Mouse (Mus musculus) hindlimb bud, embryonic 11.5 days (tissue): ENCODE measurements around the gene Gm13285.
"Not testable (repeated sequence)": the region's sequence is repeated elsewhere in the genome, so short reads cannot be mapped to it uniquely, and the experiment has no call there.

Experiments
- DNase-seq: peaks from one replicate; pipeline ENCODE4 v3.0.0-alpha.2; 2012; ENCODE audit warnings: low read depth, low spot score; ENCODE audit errors: extremely low spot score

The Gm13285 gene

GRCm38 (mm10) chr4:88793936-88794675 is 5.4 kb upstream of the Gm13285 start, which contains the start of gene Gm13275:
TSS of gene Gm13275 (plus strand) at chr4:88794487.
- DNase-seq = not testable (repeated sequence)

GRCm38 (mm10) chr4:88797097-88797496 is 2.4 kb upstream of the Gm13285 start, which contains the start of gene Gm13279:
TSS of gene Gm13279 (plus strand) at chr4:88797397.
- DNase-seq = not testable (repeated sequence)

- not testable (repeated sequence) for DNase-seq
Measured at GRCm38 (mm10) chr4:88802954-88803353, 3.5 kb downstream of the Gm13285 start, which contains the start of gene Gm13287. TSS of gene Gm13287 (plus strand) at chr4:88803254.

DNA sequence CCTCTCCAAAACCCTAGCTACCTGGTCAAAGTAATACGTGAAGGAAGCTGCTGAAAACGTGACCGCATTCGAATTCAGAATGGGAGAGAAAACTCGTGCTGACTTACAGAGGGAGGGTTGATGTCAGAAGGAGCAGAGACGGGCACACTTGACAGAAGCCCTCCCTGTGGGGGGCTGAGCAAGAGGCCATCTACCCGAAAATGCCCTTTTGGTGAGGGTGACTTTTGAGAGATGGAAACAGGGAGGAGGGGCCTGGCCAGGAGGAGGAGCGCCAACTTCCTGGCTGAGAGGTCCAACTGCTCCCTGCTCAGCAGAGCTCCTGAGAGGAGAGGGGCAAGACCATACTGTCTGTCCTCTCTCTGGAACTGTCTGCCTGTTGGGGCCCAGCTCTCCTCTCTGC is 5.8 kb downstream of the Gm13285 start, which contains the start of gene Gm13288:
Gene Gm13288 (plus strand): TSS at position 301 of the 400 bp plus-strand sequence.
- DNase-seq = not testable (repeated sequence)

DNA sequence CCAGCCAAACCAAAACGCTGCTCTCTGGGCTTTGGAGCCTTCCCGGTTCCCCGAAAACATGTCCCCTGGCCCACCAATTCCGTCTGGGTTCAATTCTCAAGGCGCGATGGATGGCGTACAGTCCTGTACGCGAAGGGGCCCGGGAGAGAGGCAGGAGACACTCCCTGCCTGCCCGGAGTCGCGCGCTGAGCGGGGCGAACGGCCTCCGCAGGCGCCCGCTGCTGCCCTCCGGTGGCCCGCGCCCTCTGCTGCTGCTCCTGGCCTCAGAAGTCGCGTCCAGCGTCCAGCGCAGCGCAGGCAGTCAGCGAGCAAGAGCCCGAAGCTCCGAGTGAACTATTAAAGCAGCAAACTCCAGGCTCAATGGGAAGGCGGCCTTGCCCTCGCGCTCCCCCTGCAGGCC is 6.3 kb downstream of the Gm13285 start:
- not testable (repeated sequence) for DNase-seq

GRCm38 (mm10) chr4:88815928-88816327 is 16.5 kb downstream of the Gm13285 start, which contains the start of gene Ifna7:
TSS of gene Ifna7 (plus strand) at chr4:88816228.
- no peak for DNase-seq

DNA sequence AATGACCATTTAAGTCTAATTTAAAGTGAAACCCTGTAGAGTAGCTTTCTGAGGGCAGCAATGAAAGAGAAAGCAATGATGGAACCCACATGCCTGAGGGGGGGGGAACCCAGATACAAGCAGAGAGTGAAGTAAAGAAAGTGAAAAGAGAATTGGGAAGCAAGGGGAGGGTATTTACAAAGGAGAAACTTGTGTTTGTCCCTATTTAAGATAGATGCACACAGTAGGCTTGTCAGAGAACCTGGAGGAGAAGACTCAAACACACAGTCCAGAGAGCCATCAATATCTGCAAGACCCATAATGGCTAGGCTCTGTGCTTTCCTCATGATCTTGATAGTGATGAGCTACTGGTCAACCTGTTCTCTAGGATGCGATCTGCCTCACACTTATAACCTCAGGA is 20.2 kb downstream of the Gm13285 start, which contains the start of gene Ifna11:
Gene Ifna11 (plus strand): TSS at position 301 of the 400 bp plus-strand sequence.
- DNase-seq = no peak

GRCm38 (mm10) chr4:88822995-88823394 is 23.5 kb downstream of the Gm13285 start:
- DNase-seq = no peak

DNA sequence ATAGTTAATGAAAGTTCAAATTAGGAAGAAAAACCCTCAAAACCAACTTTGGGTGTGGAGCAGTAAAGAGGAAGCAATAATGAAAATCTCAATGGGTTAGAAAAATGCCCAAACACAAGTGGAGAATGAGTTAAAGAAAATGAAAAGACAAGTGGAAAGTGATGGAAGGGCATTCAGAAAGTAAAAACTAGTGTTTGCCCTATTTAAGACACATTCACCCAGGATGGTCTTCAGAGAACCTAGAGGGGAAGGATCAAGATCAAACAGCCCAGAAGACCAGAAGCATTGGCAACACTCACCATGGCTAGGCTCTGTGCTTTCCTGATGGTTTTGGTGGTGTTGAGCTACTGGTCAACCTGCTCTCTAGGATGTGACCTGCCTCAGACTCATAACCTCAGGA is 27.7 kb downstream of the Gm13285 start, which contains the start of gene Ifna6:
Gene Ifna6 (plus strand): TSS at position 301 of the 400 bp plus-strand sequence.
- DNase-seq = not testable (repeated sequence)

- DNase-seq = no peak
Measured at GRCm38 (mm10) chr4:88830523-88830922, 31.1 kb downstream of the Gm13285 start.

DNA sequence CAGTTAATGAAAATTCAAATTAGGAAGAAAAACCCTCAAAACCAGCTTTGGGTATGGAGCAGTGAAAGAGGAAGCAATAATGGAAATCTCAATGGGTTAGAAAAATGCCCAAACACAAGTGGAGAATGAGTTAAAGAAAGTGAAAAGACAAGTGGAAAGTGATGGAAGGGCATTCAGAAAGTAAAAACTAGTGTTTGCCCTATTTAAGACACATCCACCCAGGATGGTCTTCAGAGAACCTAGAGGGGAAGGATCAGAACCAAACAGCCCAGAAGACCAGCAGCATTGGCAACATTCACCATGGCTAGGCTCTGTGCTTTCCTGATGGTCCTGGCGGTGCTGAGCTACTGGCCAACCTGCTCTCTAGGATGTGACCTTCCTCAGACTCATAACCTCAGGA is 35.8 kb downstream of the Gm13285 start, which contains the start of gene Ifna5:
Gene Ifna5 (plus strand): TSS at position 301 of the 400 bp plus-strand sequence.
- DNase-seq = not testable (repeated sequence)

DNA sequence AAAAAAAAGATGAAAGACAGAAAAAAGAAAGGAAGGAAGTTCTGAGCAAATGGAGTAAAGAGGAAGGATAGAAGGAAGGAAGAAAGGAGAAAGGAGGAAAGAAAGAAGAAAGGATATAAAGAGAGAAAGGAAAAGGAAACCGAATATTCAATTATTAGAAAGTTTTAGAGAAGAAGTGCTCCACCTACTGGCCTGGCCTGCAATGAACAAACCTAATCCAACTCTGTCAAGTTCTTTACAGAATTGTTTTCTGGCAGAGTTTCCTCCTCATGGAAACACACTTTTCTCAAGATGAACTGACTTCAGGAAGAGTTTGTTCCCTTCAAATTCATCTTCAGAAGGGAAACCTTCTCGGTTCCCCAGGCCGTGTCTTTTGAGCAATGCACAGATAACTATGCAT is 39.4 kb downstream of the Gm13285 start:
- DNase-seq = no peak

GRCm38 (mm10) chr4:88840058-88840457 is 40.6 kb downstream of the Gm13285 start:
- DNase-seq = no peak

DNA sequence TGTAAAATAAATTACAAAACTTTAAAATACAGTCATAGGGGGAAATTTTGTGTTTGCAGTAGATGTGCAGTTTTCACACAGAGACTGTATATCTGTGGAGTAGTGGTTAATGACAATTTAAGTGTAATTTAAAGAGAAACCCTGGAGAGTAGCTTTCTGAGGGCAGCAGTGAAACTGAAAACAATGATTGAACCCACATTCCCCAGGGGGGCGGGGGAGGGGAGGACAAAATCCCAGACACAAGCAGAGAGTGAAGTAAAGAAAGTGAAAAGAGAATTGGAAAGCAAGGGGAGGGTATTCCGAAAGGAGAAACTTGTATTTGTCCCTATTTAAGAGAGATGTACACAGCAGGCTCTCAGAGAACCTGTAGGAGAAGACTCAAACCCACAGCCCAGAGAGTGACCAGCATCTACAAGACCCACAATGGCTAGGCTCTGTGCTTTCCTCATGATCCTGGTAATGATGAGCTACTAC is 42.0 kb downstream of the Gm13285 start, which contains the start of gene Ifna4:
Gene Ifna4 (plus strand): TSS at position 424 of the 474 bp plus-strand sequence.
- DNase-seq = no peak

- no peak for DNase-seq
Measured at GRCm38 (mm10) chr4:88845334-88845733, 45.9 kb downstream of the Gm13285 start.

GRCm38 (mm10) chr4:88849698-88850097 is 50.2 kb downstream of the Gm13285 start, which contains the start of gene Ifna1:
TSS of gene Ifna1 (plus strand) at chr4:88850087.
- DNase-seq = no peak
